Mouse (Mus musculus): ENCODE data around the gene Zyx. TPM values are rescaled to one million over a fixed set of nuclear protein-coding genes. Genes with fewer than 3 reads are reported as not detected.

Zyx gene
- polyA plus RNA-seq, 1 experiment from 2014 or later = 126 TPM

- Histone ChIP-seq H3K4me3 (no peak overlapping the region), H3K36me3 (no peaks in the 10 kb centered on the region), H3K27ac (no peak overlapping the region), H3K9me3 (replicated peaks) (no peaks in the 10 kb centered on the region), H3K4me1 (peaks cover 38% of the 10 kb centered on the region), H3K27me3 (ENCODE audit: low read depth, poor library complexity, severe bottlenecking) (no peaks in the 10 kb centered on the region; the same call in 1 of the 2 replicates)
- 81% methylated on average over 2 of the region's 2 CpGs for WGBS
- no peak for DNase-seq (ENCODE audit: low spot score)
These were observed 25.7 kb downstream of the Zyx start for GRCm38 (mm10) chr6:42375131-42375530.

- DNase-seq (ENCODE audit: low spot score) = no peak
- H3K36me3 ChIP-seq = no peaks in the 10 kb centered on the region
- H3K9me3 ChIP-seq (replicated peaks) = no peaks in the 10 kb centered on the region
- whole genome bisulfite sequencing = 38% methylated on average over 4 of the region's 4 CpGs
- no peak overlapping the region for H3K27ac ChIP-seq
- no peak overlapping the region for H3K4me3 ChIP-seq
- H3K4me1 ChIP-seq = peaks cover 33% of the 10 kb centered on the region
- no peaks in the 10 kb centered on the region; the same call in 1 of the 2 replicates for H3K27me3 ChIP-seq (ENCODE audit: low read depth, poor library complexity, severe bottlenecking)
These were observed 26.6 kb downstream of the Zyx start for GRCm38 (mm10) chr6:42376016-42376415.

GRCm38 (mm10) chr6:42376504-42377019 is 27.1 kb downstream of the Zyx start:
- Histone ChIP-seq H3K4me3 (no peak overlapping the region), H3K4me1 (peaks cover 34% of the 10 kb centered on the region), H3K27me3 (ENCODE audit: low read depth, poor library complexity, severe bottlenecking) (no peaks in the 10 kb centered on the region; the same call in 1 of the 2 replicates), H3K27ac (no peak overlapping the region), H3K9me3 (replicated peaks) (no peaks in the 10 kb centered on the region), H3K36me3 (no peaks in the 10 kb centered on the region)
- 73% methylated on average over 6 of the region's 6 CpGs for WGBS
- no peak for DNase-seq (ENCODE audit: low spot score)

DNA sequence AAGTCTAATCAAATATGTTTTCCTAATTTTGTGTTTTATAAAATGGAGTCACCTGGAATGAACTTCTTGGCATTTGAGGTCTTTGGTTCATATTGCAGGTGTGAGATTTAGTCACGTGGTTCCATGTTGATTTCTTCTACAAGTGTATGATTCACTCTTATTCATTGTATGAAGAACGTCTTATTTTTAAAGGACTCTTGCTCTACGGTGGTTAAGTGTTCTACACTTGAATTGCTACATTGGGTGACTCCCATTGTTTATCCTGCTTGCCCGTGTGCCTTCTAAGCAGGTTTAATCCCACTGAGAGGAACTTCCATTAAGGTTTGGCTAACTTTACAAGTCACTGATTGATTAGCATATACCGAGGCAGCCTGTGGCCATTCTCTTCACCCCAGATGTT is 27.9 kb downstream of the Zyx start:
- no peak for DNase-seq (ENCODE audit: low spot score)
- no peaks in the 10 kb centered on the region; the same call in 1 of the 2 replicates for H3K27me3 ChIP-seq (ENCODE audit: low read depth, poor library complexity, severe bottlenecking)
- no peaks in the 10 kb centered on the region for H3K9me3 ChIP-seq (replicated peaks)
- no peak overlapping the region for H3K4me3 ChIP-seq
- H3K4me1 ChIP-seq = peaks cover 32% of the 10 kb centered on the region
- 79% methylated on average over 5 of the region's 5 CpGs for WGBS
- no peak overlapping the region for H3K27ac ChIP-seq
- no peaks in the 10 kb centered on the region for H3K36me3 ChIP-seq

- 48% methylated on average over 3 of the region's 3 CpGs for WGBS
- no peaks in the 10 kb centered on the region for H3K36me3 ChIP-seq
- peaks cover 15% of the 10 kb centered on the region for H3K4me1 ChIP-seq
- H3K27me3 ChIP-seq (ENCODE audit: low read depth, poor library complexity, severe bottlenecking) = no peaks in the 10 kb centered on the region
- H3K27ac ChIP-seq = no peak overlapping the region
- no peak for DNase-seq (ENCODE audit: low spot score)
- H3K4me3 ChIP-seq = no peak overlapping the region
- no peaks in the 10 kb centered on the region for H3K9me3 ChIP-seq (replicated peaks)
These were observed 30.1 kb downstream of the Zyx start for GRCm38 (mm10) chr6:42379551-42379950.

GRCm38 (mm10) chr6:42380416-42381144 is 31.1 kb downstream of the Zyx start:
- peak overlapping the region; percentile 74 for H3K27ac ChIP-seq
- DNase-seq (ENCODE audit: low spot score) = no peak
- no peaks in the 10 kb centered on the region for H3K36me3 ChIP-seq
- no peaks in the 10 kb centered on the region for H3K27me3 ChIP-seq (ENCODE audit: low read depth, poor library complexity, severe bottlenecking)
- 0 out of 2 replicates have a peak overlapping the region, but pooled peaks have one; percentile 9 for H3K4me3 ChIP-seq
- peaks cover 15% of the 10 kb centered on the region for H3K4me1 ChIP-seq
- no peaks in the 10 kb centered on the region for H3K9me3 ChIP-seq (replicated peaks)
- 9% methylated on average over 8 of the region's 8 CpGs for WGBS

GRCm38 (mm10) chr6:42381221-42381620 is 31.8 kb downstream of the Zyx start:
- no peaks in the 10 kb centered on the region for H3K27me3 ChIP-seq (ENCODE audit: low read depth, poor library complexity, severe bottlenecking)
- no peaks in the 10 kb centered on the region for H3K9me3 ChIP-seq (replicated peaks)
- 49% methylated on average over 2 of the region's 2 CpGs for WGBS
- no peaks in the 10 kb centered on the region for H3K36me3 ChIP-seq
- peak overlapping the region; percentile 74 for H3K27ac ChIP-seq
- no peak for DNase-seq (ENCODE audit: low spot score)
- no peak overlapping the region for H3K4me3 ChIP-seq
- peaks cover 15% of the 10 kb centered on the region for H3K4me1 ChIP-seq

DNA sequence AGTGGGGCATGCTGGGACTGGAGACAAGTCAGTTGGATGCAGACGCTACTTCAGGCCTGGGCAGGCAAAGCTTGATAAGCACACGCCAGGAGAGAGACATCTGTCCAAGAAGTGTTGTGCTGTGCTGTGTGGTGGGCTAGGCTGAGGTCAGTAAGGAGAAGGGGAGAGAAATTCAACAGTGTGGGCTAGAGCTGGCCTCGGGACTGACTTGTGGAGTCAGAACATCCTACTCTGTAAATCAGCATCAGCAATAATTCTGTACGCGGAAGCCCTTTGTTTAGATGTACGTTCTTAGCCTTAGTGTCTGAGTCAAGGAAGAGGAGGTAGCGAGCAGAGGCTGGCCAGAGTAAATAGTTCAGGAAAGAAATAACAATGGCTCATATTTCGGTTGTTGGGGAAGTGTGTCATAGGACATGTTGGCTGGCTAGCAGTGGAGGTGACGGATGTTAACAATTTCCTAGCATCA is 32.5 kb downstream of the Zyx start:
- no peaks in the 10 kb centered on the region for H3K27me3 ChIP-seq (ENCODE audit: low read depth, poor library complexity, severe bottlenecking)
- peak overlapping the region; percentile 74 for H3K27ac ChIP-seq
- no peak for DNase-seq (ENCODE audit: low spot score)
- H3K4me3 ChIP-seq = no peak overlapping the region
- WGBS = 68% methylated on average over 9 of the region's 9 CpGs
- H3K36me3 ChIP-seq = no peaks in the 10 kb centered on the region
- peaks cover 15% of the 10 kb centered on the region for H3K4me1 ChIP-seq
- no peaks in the 10 kb centered on the region for H3K9me3 ChIP-seq (replicated peaks)

DNA sequence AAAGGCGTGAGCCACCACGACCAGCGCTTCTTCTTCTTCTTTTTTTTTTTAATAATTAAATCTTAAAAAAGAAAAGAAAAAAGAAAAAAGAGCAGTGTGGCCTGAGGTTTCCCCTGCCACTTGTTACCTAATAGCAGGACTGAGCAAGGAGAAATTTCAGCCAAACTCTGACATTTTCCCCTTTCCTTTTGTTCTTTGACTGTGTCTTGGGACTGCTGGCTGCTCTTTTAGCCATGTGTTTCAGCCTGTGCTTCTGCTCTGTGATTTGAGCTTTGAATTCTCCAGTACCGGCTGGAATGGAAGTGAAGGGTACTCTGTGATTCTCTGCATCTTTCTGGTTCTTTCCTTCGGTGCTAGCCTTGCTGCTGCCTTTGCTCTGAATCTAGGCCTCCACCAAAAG is 33.9 kb downstream of the Zyx start:
- H3K27ac ChIP-seq = no peak overlapping the region
- WGBS = 95% methylated on average over 5 of the region's 5 CpGs
- H3K4me3 ChIP-seq = no peak overlapping the region
- H3K27me3 ChIP-seq (ENCODE audit: low read depth, poor library complexity, severe bottlenecking) = no peaks in the 10 kb centered on the region
- no peak for DNase-seq (ENCODE audit: low spot score)
- H3K9me3 ChIP-seq (replicated peaks) = no peaks in the 10 kb centered on the region
- peaks cover 15% of the 10 kb centered on the region for H3K4me1 ChIP-seq
- no peaks in the 10 kb centered on the region for H3K36me3 ChIP-seq

DNA sequence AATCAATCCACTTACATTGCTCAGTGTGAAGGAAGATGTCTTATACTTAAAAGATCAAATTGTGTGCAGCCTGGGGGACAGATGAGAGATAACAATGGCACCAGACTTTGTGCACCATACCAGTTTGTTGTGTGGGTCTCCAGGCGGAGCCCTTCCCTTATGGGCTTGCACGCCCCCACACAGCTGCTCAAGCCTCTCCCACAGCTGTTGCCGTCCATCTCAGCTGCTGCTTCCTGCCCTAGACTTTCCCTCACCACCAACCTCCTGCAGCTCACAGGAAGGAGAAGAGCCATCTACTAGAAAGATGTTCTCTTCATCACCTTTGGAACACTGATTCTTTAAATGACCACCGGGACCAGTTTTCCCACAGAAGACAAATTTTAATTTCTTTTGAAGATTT is 36.2 kb downstream of the Zyx start:
- Histone ChIP-seq H3K36me3 (no peaks in the 10 kb centered on the region), H3K4me3 (no peak overlapping the region), H3K27me3 (ENCODE audit: low read depth, poor library complexity, severe bottlenecking) (no peaks in the 10 kb centered on the region), H3K27ac (no peak overlapping the region), H3K9me3 (replicated peaks) (no peaks in the 10 kb centered on the region), H3K4me1 (peaks cover 13% of the 10 kb centered on the region)
- 85% methylated on average over 4 of the region's 4 CpGs for WGBS
- no peak for DNase-seq (ENCODE audit: low spot score)

- Histone ChIP-seq H3K27ac (no peak overlapping the region), H3K9me3 (replicated peaks) (no peaks in the 10 kb centered on the region), H3K27me3 (ENCODE audit: low read depth, poor library complexity, severe bottlenecking) (no peaks in the 10 kb centered on the region), H3K4me1 (peaks cover 8% of the 10 kb centered on the region; the same call in 1 of the 2 replicates), H3K4me3 (no peak overlapping the region), H3K36me3 (no peaks in the 10 kb centered on the region)
- 29% methylated on average over 2 of the region's 2 CpGs for WGBS
- no peak for DNase-seq (ENCODE audit: low spot score)
These were observed 42.4 kb downstream of the Zyx start for GRCm38 (mm10) chr6:42391796-42392330.

- Histone ChIP-seq H3K4me3 (no peak overlapping the region), H3K27ac (no peak overlapping the region), H3K4me1 (peaks cover 8% of the 10 kb centered on the region; the same call in 1 of the 2 replicates), H3K27me3 (ENCODE audit: low read depth, poor library complexity, severe bottlenecking) (no peaks in the 10 kb centered on the region), H3K36me3 (no peaks in the 10 kb centered on the region), H3K9me3 (replicated peaks) (no peaks in the 10 kb centered on the region)
- 85% methylated on average over 9 of the region's 9 CpGs for WGBS
- no peak for DNase-seq (ENCODE audit: low spot score)
These were observed 46.8 kb downstream of the Zyx start for GRCm38 (mm10) chr6:42395960-42396809.
